Mouse (Mus musculus): ENCODE measurements at regions not wholly inside any gene's neighbourhood (a gene's known extent, or its start where the extent isn't known, plus 50 kb on each side); places are given as distances from the start of the nearest gene placed in this dataset.

GRCm38 (mm10) chr12:28380203-28380602, 172.0 kb downstream of the Dcdc2c start:
- Histone ChIP-seq H3K27ac (ENCODE audit: low read depth, low read length) (no peak overlapping the region), H3K4me2 (ENCODE audit: low read depth, low read length, poor library complexity, severe bottlenecking) (no peak overlapping the region), H3K36me3 (ENCODE audit: insufficient read depth, low read length) (no peaks in the 10 kb centered on the region), H3K27me3 (ENCODE audit: insufficient read depth, low read length) (no peaks in the 10 kb centered on the region; the same call in 1 of the 2 replicates), H3K9me3 (ENCODE audit: low read length) (no peaks in the 10 kb centered on the region), H3K4me1 (ENCODE audit: insufficient read depth, low read length) (no peaks in the 10 kb centered on the region; the same call in 1 of the 2 replicates), H3K4me3 (ENCODE audit: low read depth, low read length) (no peak overlapping the region), H3K9ac (replicated peaks; ENCODE audit: low read length, poor library complexity, severe bottlenecking) (no peak overlapping the region)
- DNase-seq (ENCODE audit: low spot score), result no peak
- 27% methylated on average over 3 of the region's 3 CpGs for WGBS
- TF ChIP-seq CTCF (IDR thresholded peaks at IDR 0.05), result no peak
- peak; percentile 23; the same call in 1 of the 2 replicates for ATAC-seq (ENCODE audit: low FRiP score)

- no peaks in the 10 kb centered on the region; the same call in 1 of the 2 replicates for H3K27me3 ChIP-seq (ENCODE audit: insufficient read depth, low read length)
- H3K36me3 ChIP-seq (ENCODE audit: insufficient read depth, low read length), result no peaks in the 10 kb centered on the region
- ATAC-seq (ENCODE audit: low FRiP score) (no peak), DNase-seq (ENCODE audit: low spot score) (no peak)
- TF ChIP-seq CTCF (IDR thresholded peaks at IDR 0.05), result no peak
- no peak overlapping the region for H3K9ac ChIP-seq (replicated peaks; ENCODE audit: low read length, poor library complexity, severe bottlenecking)
- H3K4me2 ChIP-seq (ENCODE audit: low read depth, low read length, poor library complexity, severe bottlenecking), result no peak overlapping the region
- H3K4me1 ChIP-seq (ENCODE audit: insufficient read depth, low read length), result no peaks in the 10 kb centered on the region; the same call in 1 of the 2 replicates
- H3K9me3 ChIP-seq (ENCODE audit: low read length), result no peaks in the 10 kb centered on the region
- 86% methylated on average over 3 of the region's 3 CpGs for WGBS
- no peak overlapping the region for H3K4me3 ChIP-seq (ENCODE audit: low read depth, low read length)
- no peak overlapping the region for H3K27ac ChIP-seq (ENCODE audit: low read depth, low read length)
Measured at GRCm38 (mm10) chr12:28377968-28378367, 174.2 kb downstream of the Dcdc2c start.

GRCm38 (mm10) chr12:28377373-28377772, 174.8 kb downstream of the Dcdc2c start:
- Histone ChIP-seq H3K4me3 (ENCODE audit: low read depth, low read length) (no peak overlapping the region), H3K4me1 (ENCODE audit: insufficient read depth, low read length) (no peaks in the 10 kb centered on the region; the same call in 1 of the 2 replicates), H3K36me3 (ENCODE audit: insufficient read depth, low read length) (no peaks in the 10 kb centered on the region), H3K27ac (ENCODE audit: low read depth, low read length) (no peak overlapping the region), H3K9me3 (ENCODE audit: low read length) (no peaks in the 10 kb centered on the region), H3K4me2 (ENCODE audit: low read depth, low read length, poor library complexity, severe bottlenecking) (no peak overlapping the region), H3K27me3 (ENCODE audit: insufficient read depth, low read length) (no peaks in the 10 kb centered on the region; the same call in 1 of the 2 replicates), H3K9ac (replicated peaks; ENCODE audit: low read length, poor library complexity, severe bottlenecking) (no peak overlapping the region)
- ATAC-seq (ENCODE audit: low FRiP score) (no peak), DNase-seq (ENCODE audit: low spot score) (no peak)
- no peak for TF ChIP-seq CTCF (IDR thresholded peaks at IDR 0.05)
- WGBS, result 61% methylated on average over 4 of the region's 4 CpGs

- Histone ChIP-seq H3K36me3 (ENCODE audit: insufficient read depth, low read length) (no peaks in the 10 kb centered on the region), H3K9ac (replicated peaks; ENCODE audit: low read length, poor library complexity, severe bottlenecking) (no peak overlapping the region), H3K4me1 (ENCODE audit: insufficient read depth, low read length) (no peaks in the 10 kb centered on the region; the same call in 1 of the 2 replicates), H3K27me3 (ENCODE audit: insufficient read depth, low read length) (no peaks in the 10 kb centered on the region; the same call in 1 of the 2 replicates), H3K4me2 (ENCODE audit: low read depth, low read length, poor library complexity, severe bottlenecking) (no peak overlapping the region), H3K4me3 (ENCODE audit: low read depth, low read length) (no peak overlapping the region), H3K9me3 (ENCODE audit: low read length) (no peaks in the 10 kb centered on the region), H3K27ac (ENCODE audit: low read depth, low read length) (no peak overlapping the region)
- no peak for TF ChIP-seq CTCF (IDR thresholded peaks at IDR 0.05)
- ATAC-seq (ENCODE audit: low FRiP score), result no peak
- WGBS, result 38% methylated on average over 4 of the region's 4 CpGs
- no peak for DNase-seq (ENCODE audit: low spot score)
Measured at GRCm38 (mm10) chr12:28376770-28377169, 175.4 kb downstream of the Dcdc2c start.

- no peak for DNase-seq (ENCODE audit: low spot score)
- Histone ChIP-seq H3K4me1 (ENCODE audit: insufficient read depth, low read length) (no peaks in the 10 kb centered on the region), H3K27me3 (ENCODE audit: insufficient read depth, low read length) (no peaks in the 10 kb centered on the region), H3K4me2 (ENCODE audit: low read depth, low read length, poor library complexity, severe bottlenecking) (no peak overlapping the region), H3K27ac (ENCODE audit: low read depth, low read length) (no peak overlapping the region), H3K9ac (replicated peaks; ENCODE audit: low read length, poor library complexity, severe bottlenecking) (no peak overlapping the region), H3K9me3 (ENCODE audit: low read length) (no peaks in the 10 kb centered on the region), H3K4me3 (ENCODE audit: low read depth, low read length) (no peak overlapping the region), H3K36me3 (ENCODE audit: insufficient read depth, low read length) (no peaks in the 10 kb centered on the region)
- WGBS, result 83% methylated on average over 2 of the region's 2 CpGs
- TF ChIP-seq CTCF (IDR thresholded peaks at IDR 0.05), result no peak
- ATAC-seq (ENCODE audit: low FRiP score), result no peak
Measured at GRCm38 (mm10) chr12:28365304-28365703, 186.9 kb downstream of the Dcdc2c start.

GRCm38 (mm10) chr12:28358737-28359333, 193.4 kb downstream of the Dcdc2c start:
- no peak for ATAC-seq (ENCODE audit: low FRiP score)
- H3K4me1 ChIP-seq (ENCODE audit: insufficient read depth, low read length), result no peaks in the 10 kb centered on the region
- TF ChIP-seq CTCF (IDR thresholded peaks at IDR 0.05), result no peak
- no peak for DNase-seq (ENCODE audit: low spot score)
- no peaks in the 10 kb centered on the region for H3K36me3 ChIP-seq (ENCODE audit: insufficient read depth, low read length)
- no peak overlapping the region for H3K9ac ChIP-seq (replicated peaks; ENCODE audit: low read length, poor library complexity, severe bottlenecking)
- no peak overlapping the region for H3K4me2 ChIP-seq (ENCODE audit: low read depth, low read length, poor library complexity, severe bottlenecking)
- no peak overlapping the region for H3K27ac ChIP-seq (ENCODE audit: low read depth, low read length)
- 14% methylated on average over 7 of the region's 7 CpGs for WGBS
- no peaks in the 10 kb centered on the region for H3K9me3 ChIP-seq (ENCODE audit: low read length)
- no peaks in the 10 kb centered on the region for H3K27me3 ChIP-seq (ENCODE audit: insufficient read depth, low read length)
- no peak overlapping the region for H3K4me3 ChIP-seq (ENCODE audit: low read depth, low read length)

Measured in midbrain, postnatal 0 days (tissue).